Mouse (Mus musculus) heart, embryonic 10.5 days (tissue): ENCODE results near the gene Olfr1037. TPM values are rescaled to one million over a fixed set of nuclear protein-coding genes. Genes with fewer than 3 reads are reported as not detected.
"Not testable (repeated sequence)": the region's sequence is repeated elsewhere in the genome, so short reads cannot be mapped to it uniquely, and the experiment has no call there.

Experiments used
- DNase-seq: peaks from one replicate; pipeline ENCODE4 v3.0.0-alpha.2; 2017; ENCODE audit warnings: low spot score
- H3K27ac ChIP-seq: fragments of 300-500 bp; sonication (generic); 2 replicates; pipeline ENCODE4 v1.5.1; 2016; ENCODE audit warnings: mild to moderate bottlenecking
- H3K27me3 ChIP-seq: fragments of 300-500 bp; sonication (generic); 2 replicates; pipeline ENCODE4 v1.6.1; 2016; ENCODE audit warnings: mild to moderate bottlenecking; ENCODE audit not compliant: poor library complexity, insufficient read depth, severe bottlenecking
- H3K36me3 ChIP-seq: fragments of 300-500 bp; sonication (generic); 2 replicates; pipeline ENCODE4 v1.6.1; 2016; ENCODE audit warnings: mild to moderate bottlenecking, moderate library complexity
- H3K4me1 ChIP-seq: fragments of 300-500 bp; sonication (generic); 2 replicates; pipeline ENCODE4 v1.6.1; 2016; ENCODE audit warnings: mild to moderate bottlenecking
- H3K4me3 ChIP-seq: fragments of 300-500 bp; sonication (generic); 2 replicates; pipeline ENCODE4 v1.5.1; 2016; ENCODE audit warnings: mild to moderate bottlenecking, moderate library complexity
- H3K9me3 ChIP-seq: fragments of 300-500 bp; sonication (generic); 2 replicates; pipeline ENCODE4 v1.6.1; 2016; ENCODE audit warnings: mild to moderate bottlenecking, moderate library complexity
- WGBS: fragments of 180-500 bp; shearing (Covaris S2); methylation state at CpG from one replicate; pipeline ENCODE4 v1.1.7; 2016; 5-methylcytosine and 5-hydroxymethylcytosine counted together
- polyA plus RNA-seq: library from polyadenylated mRNA; unstranded; fragments of >200 nt; fragmentation: Nextera tagmentation; extraction: Ambion mirVana; gene quantifications from 2 replicates; pipeline ENCODE4 v1.2.1, GENCODE M21; 2016

Gene Olfr1037
- not detected in 2 replicates for polyA plus RNA-seq

DNA sequence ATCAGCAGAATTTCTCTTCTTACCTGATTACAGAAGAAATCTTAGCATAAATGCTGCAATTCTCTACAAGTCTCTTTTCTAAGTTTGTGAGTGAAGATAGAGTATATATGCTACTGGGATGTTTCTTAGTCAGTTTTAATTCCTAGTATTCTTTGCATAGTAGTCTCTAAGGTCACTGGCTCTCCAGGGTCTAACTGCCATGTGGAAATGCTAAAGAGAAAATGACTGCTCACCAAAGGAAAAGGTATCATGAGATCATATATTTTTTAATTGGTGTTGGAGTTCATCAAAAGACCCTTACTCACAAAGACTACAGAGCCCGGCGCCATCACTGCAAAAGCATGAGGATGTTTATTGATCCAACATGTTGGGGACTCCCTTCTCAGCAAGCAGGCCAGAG, at the start of gene Olfr1037:
Gene Olfr1037, minus strand, starts transcription at position 101 of the 400 bp plus-strand sequence.
- 93% methylated on average over 2 of the region's 2 CpGs for WGBS
- no peaks in the 10 kb centered on the region for H3K9me3 ChIP-seq
- no peaks in the 10 kb centered on the region for H3K36me3 ChIP-seq
- no peaks in the 10 kb centered on the region for H3K4me1 ChIP-seq
- H3K27ac ChIP-seq: no peak within 1 kb of the TSS
- no peak for DNase-seq
- no peak within 1 kb of the TSS for H3K4me3 ChIP-seq
- H3K27me3 ChIP-seq: no peaks in the 10 kb centered on the region

DNA sequence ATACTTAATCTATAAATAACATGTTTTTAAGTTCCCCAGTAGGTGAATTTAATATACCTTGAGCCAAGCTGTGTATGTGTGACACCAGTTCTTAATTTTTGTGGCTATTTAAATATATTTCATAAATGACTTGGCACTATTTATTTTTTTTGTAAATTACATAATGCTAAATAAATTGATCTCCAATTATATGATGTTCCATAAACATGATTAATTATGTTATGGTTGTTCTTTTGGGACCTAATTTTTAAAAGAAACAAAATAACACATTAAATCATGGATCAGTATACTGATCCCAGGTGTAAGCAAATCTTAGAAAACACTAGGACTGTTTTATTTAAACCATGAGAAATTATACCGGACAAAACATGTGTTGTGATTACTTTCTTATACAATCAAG, 48.6 kb upstream of the Olfr1037 start, which contains the start of gene Olfr1039:
Gene Olfr1039, minus strand, starts transcription at position 101 of the 400 bp plus-strand sequence.
- H3K27me3 ChIP-seq: no peaks in the 10 kb centered on the region
- H3K9me3 ChIP-seq: no peaks in the 10 kb centered on the region
- 90% methylated on average over 1 of the region's 1 CpGs for WGBS
- H3K36me3 ChIP-seq: no peaks in the 10 kb centered on the region
- H3K4me1 ChIP-seq: no peaks in the 10 kb centered on the region
- H3K27ac ChIP-seq: no peak within 1 kb of the TSS
- DNase-seq: no peak
- no peak within 1 kb of the TSS for H3K4me3 ChIP-seq

DNA sequence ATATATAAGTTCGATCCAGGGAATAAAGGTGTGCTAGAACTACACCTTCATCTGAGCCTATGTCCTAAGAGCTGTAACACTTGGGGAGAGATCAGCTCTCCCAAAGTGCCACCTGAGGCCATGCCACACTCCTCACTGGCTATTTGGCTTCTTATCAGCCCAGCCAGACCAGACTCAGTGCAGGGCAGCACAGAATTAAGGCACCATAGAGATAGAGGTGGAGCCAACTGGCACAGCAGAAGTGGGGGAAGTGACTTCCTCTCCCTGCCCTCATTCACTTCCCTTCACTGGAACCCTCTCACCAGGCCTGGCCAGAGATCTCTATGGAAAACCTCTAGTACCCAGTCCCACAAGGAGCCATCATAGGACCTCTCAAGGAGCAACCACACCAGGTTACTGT, 6.7 kb downstream of the Olfr1037 start:
- H3K36me3 ChIP-seq, H3K27me3 ChIP-seq, H3K9me3 ChIP-seq, H3K4me3 ChIP-seq, H3K4me1 ChIP-seq, H3K27ac ChIP-seq, DNase-seq: not testable (repeated sequence)
- 78% methylated on average over 1 of the region's 1 CpGs for WGBS

DNA sequence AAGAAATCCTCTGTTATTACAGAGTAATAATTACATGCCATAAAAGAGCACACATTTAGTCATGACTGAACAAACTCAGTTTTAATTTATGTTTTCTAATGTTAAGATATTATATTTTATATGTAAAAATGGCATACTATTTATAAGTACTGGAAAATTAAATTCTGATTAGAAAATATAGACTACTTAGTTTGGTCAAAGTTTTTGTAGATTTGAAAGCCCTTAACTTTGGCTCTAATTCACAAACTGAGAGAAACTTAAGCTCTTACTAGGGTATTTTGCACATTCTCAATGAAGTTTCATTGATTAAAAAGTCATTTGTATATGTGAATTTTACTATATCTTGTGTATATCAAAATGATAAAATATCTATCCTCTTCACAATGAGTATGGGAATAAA, 13.5 kb downstream of the Olfr1037 start, which contains the start of gene Olfr1036:
Gene Olfr1036, plus strand, starts transcription at position 301 of the 400 bp plus-strand sequence.
- H3K4me3 ChIP-seq, H3K27me3 ChIP-seq, H3K4me1 ChIP-seq, DNase-seq, H3K36me3 ChIP-seq, H3K27ac ChIP-seq, H3K9me3 ChIP-seq: not testable (repeated sequence)

DNA sequence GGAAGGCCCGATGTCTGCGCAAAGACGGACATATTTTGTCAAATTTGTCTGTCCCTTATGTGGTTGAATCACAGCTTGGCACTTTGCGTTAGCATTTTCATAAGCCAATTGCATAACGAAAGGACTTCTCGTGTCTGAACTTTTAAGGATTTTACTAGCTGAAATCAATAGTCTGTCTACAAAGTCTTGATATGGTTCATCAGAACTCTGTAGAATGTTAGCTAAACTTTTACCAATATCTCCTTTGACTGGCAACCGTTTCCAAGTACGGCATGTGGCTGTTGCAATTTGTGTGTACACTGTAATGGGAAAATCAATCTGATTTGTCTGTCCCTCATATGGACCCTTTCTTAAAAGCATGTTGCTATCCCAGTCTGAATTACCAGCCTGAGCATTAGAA, 17.0 kb downstream of the Olfr1037 start:
- 95% methylated on average over 8 of the region's 8 CpGs for WGBS
- Histone ChIP-seq H3K27ac (no peak overlapping the region), H3K4me1 (no peaks in the 10 kb centered on the region), H3K4me3 (no peak overlapping the region), H3K36me3 (no peaks in the 10 kb centered on the region), H3K9me3 (no peaks in the 10 kb centered on the region), H3K27me3 (no peaks in the 10 kb centered on the region)
- no peak for DNase-seq

DNA sequence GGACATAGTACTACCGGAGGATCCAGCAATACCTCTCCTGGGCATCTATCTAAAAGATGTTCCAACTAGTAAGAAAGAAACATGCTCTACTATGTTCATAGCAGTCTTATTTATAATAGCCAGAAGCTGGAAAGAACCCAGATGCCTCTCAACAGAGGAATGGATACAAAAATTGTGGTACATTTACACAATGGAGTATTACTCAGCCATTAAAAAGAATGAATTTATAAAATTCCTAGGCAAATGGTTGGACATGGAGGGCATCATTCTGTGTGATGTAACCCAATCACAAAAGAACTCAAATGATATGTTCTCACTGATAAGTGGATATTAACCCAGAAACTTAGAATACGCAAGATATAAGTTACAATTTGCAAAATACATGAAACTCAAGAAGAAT, 23.4 kb downstream of the Olfr1037 start:
- not testable (repeated sequence) for H3K36me3 ChIP-seq, H3K27ac ChIP-seq, H3K27me3 ChIP-seq, DNase-seq, H3K4me1 ChIP-seq, H3K4me3 ChIP-seq, H3K9me3 ChIP-seq
- WGBS: 86% methylated on average over 2 of the region's 2 CpGs

DNA sequence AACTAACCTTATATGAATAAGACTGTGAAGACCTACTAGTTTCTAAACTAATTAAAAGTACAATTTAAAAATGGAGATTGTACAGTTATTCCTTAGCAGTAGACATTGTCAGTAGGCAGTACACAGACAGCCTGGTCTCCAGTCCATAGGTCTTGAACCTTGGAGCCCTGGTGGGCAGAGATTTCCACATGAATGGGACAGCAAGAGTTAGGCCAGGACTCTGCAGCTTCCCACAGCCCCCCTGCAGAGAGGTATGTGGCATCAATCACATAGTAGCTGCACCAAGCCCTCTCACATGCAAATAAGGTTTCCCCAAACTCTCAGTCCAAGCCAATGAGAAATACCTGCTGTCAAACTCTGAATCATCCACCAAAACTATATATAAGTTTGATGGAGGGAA, 36.4 kb downstream of the Olfr1037 start:
- H3K4me3 ChIP-seq, DNase-seq, H3K36me3 ChIP-seq, H3K4me1 ChIP-seq, H3K27ac ChIP-seq, H3K9me3 ChIP-seq, H3K27me3 ChIP-seq: not testable (repeated sequence)

DNA sequence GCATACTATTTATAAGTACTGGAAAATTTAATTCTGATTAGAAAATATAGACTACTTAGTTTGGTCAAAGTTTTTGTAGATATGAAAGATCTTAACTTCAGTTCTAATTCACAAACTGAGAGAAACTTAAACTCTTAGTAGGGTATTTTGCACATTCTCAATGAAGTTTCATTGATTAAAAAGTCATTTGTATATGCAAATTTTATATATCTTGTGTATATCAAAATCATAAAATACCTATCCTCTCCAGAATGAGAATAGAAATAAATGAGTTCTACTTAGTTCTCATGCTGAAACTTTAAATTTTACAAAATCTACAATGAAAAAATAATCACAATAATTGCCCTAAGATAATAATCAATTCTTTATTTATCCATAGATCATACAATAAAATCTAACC, 41.6 kb downstream of the Olfr1037 start, which contains the start of gene Olfr1034:
Gene Olfr1034, plus strand, starts transcription at position 301 of the 400 bp plus-strand sequence.
- no peak within 1 kb of the TSS for H3K4me3 ChIP-seq
- no peak within 1 kb of the TSS for H3K27ac ChIP-seq
- H3K9me3 ChIP-seq: no peaks in the 10 kb centered on the region
- H3K27me3 ChIP-seq: no peaks in the 10 kb centered on the region
- DNase-seq: no peak
- H3K4me1 ChIP-seq: no peaks in the 10 kb centered on the region
- no peaks in the 10 kb centered on the region for H3K36me3 ChIP-seq

Other genes with a start within 250 kb of the Olfr1037 start
- not detected in 2 replicates for gene Olfr1019, start 241.9 kb downstream of the Olfr1037 start, polyA plus RNA-seq
- not detected in 2 replicates for gene Olfr1020, start 240.4 kb downstream of the Olfr1037 start, polyA plus RNA-seq
- gene Olfr1022, start 218.8 kb downstream of the Olfr1037 start, polyA plus RNA-seq: not detected in 2 replicates
- gene Olfr1023, start 201.7 kb downstream of the Olfr1037 start, polyA plus RNA-seq: not detected in 2 replicates
- not detected in 2 replicates for gene Olfr1024, start 182.3 kb downstream of the Olfr1037 start, polyA plus RNA-seq
- gene Olfr1025-ps1, start 172.2 kb downstream of the Olfr1037 start, polyA plus RNA-seq: not detected in 2 replicates
- gene Olfr1026, start 165.8 kb downstream of the Olfr1037 start, polyA plus RNA-seq: not detected in 2 replicates
- gene Olfr1028, start 136.9 kb downstream of the Olfr1037 start, polyA plus RNA-seq: not detected in 2 replicates
- not detected in 2 replicates for gene Olfr1029, start 113.5 kb downstream of the Olfr1037 start, polyA plus RNA-seq
- not detected in 2 replicates for gene Olfr1030, start 108.1 kb downstream of the Olfr1037 start, polyA plus RNA-seq
- gene Olfr1031, start 97.1 kb downstream of the Olfr1037 start, polyA plus RNA-seq: not detected in 2 replicates
- gene Olfr1032, start 81.8 kb downstream of the Olfr1037 start, polyA plus RNA-seq: not detected in 2 replicates
- 0.21 TPM in 1 of 2 replicates, not detected in the other for gene Olfr1033, start 66.8 kb downstream of the Olfr1037 start, polyA plus RNA-seq
- not detected in 2 replicates for gene Olfr1034, start 41.5 kb downstream of the Olfr1037 start, polyA plus RNA-seq
- gene Olfr1036, start 13.4 kb downstream of the Olfr1037 start, polyA plus RNA-seq: not detected in 2 replicates
- not detected in 2 replicates for gene Olfr1039, start 48.5 kb upstream of the Olfr1037 start, polyA plus RNA-seq
- not detected in 2 replicates for gene Olfr1040, start 59.3 kb upstream of the Olfr1037 start, polyA plus RNA-seq
- not detected in 2 replicates for gene Olfr1042, start 74.5 kb upstream of the Olfr1037 start, polyA plus RNA-seq
- not detected in 2 replicates for gene Olfr1043, start 80.1 kb upstream of the Olfr1037 start, polyA plus RNA-seq
- not detected in 2 replicates for gene Olfr1044, start 90.4 kb upstream of the Olfr1037 start, polyA plus RNA-seq
- not detected in 2 replicates for gene Olfr52, start 98.3 kb upstream of the Olfr1037 start, polyA plus RNA-seq
- not detected in 2 replicates for gene Olfr1045, start 115.6 kb upstream of the Olfr1037 start, polyA plus RNA-seq
- gene Olfr1046, start 131.9 kb upstream of the Olfr1037 start, polyA plus RNA-seq: not detected in 2 replicates
- gene Olfr1047, start 144.0 kb upstream of the Olfr1037 start, polyA plus RNA-seq: not detected in 2 replicates
- gene Olfr1048, start 152.9 kb upstream of the Olfr1037 start, polyA plus RNA-seq: not detected in 2 replicates
- not detected in 2 replicates for gene Olfr1049, start 170.9 kb upstream of the Olfr1037 start, polyA plus RNA-seq
- not detected in 2 replicates for gene Olfr1051, start 191.7 kb upstream of the Olfr1037 start, polyA plus RNA-seq
- gene Olfr1052, start 205.1 kb upstream of the Olfr1037 start, polyA plus RNA-seq: not detected in 2 replicates
- not detected in 2 replicates for gene Olfr1053, start 227.9 kb upstream of the Olfr1037 start, polyA plus RNA-seq
- not detected in 2 replicates for gene Olfr1054, start 248.0 kb upstream of the Olfr1037 start, polyA plus RNA-seq